Mouse (Mus musculus) bone marrow macrophage, adult 2 months (primary cell): ENCODE results near the gene Aaas. TPM values are rescaled to one million over a fixed set of nuclear protein-coding genes. Genes with fewer than 3 reads are reported as not detected.

ENCODE experiments used
- H3K27ac ChIP-seq: 2 replicates; pipeline ENCODE4 v1.5.1; 2012; ENCODE audit warnings: low read depth, low read length; ENCODE audit not compliant: insufficient read depth
- H3K4me1 ChIP-seq: 2 replicates; pipeline ENCODE4 v1.6.1; 2012; ENCODE audit warnings: low read length; ENCODE audit not compliant: control insufficient read depth, insufficient read depth
- H3K4me3 ChIP-seq: 2 replicates; pipeline ENCODE4 v1.5.1; 2012; ENCODE audit warnings: mild to moderate bottlenecking, low read length, moderate library complexity; ENCODE audit not compliant: insufficient read depth
- CTCF ChIP-seq: IDR thresholded peaks from 2 replicates; pipeline ENCODE4 v1.5.1; 2012; ENCODE audit warnings: low read depth, mild to moderate bottlenecking, low read length, moderate library complexity
- POLR2A ChIP-seq: IDR thresholded peaks from 2 replicates; pipeline ENCODE4 v1.6.1; 2012; ENCODE audit warnings: mild to moderate bottlenecking, low read depth, low read length, borderline replicate concordance
- polyA plus RNA-seq: library from polyadenylated mRNA; stranded (reverse); fragments of >200 nt; gene quantifications from 2 replicates; pipeline ENCODE4 v1.2.4, GENCODE M21; 2012; ENCODE audit not compliant: missing spikeins, insufficient read depth, insufficient read length

Aaas gene
- polyA plus RNA-seq, 1 experiment = 35.7 TPM

DNA sequence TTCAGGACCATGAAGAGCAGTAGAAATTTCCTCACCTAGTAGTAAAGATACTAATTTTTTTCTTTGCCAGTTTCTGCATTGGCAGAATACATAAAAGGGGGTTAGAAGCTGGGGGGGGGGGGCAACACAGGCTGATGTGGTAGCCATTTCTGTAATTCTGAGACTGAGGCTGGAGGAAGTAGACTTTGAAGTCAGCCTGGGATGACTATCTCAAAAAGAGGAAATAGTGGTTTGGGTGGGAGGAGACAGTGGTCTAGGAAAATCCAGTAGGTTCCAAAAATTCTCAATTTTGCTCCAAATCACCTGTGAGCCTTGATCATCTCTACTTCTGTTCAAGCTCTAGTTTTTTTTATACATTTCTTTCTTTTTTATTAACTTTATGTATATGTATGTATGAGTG, 39.1 kb downstream of the Aaas start:
- Histone ChIP-seq H3K27ac (peak overlapping the region; percentile 29), H3K4me1 (peaks cover 34% of the 10 kb centered on the region), H3K4me3 (no peak overlapping the region)
- TF ChIP-seq CTCF (no peak), POLR2A (no peak)

DNA sequence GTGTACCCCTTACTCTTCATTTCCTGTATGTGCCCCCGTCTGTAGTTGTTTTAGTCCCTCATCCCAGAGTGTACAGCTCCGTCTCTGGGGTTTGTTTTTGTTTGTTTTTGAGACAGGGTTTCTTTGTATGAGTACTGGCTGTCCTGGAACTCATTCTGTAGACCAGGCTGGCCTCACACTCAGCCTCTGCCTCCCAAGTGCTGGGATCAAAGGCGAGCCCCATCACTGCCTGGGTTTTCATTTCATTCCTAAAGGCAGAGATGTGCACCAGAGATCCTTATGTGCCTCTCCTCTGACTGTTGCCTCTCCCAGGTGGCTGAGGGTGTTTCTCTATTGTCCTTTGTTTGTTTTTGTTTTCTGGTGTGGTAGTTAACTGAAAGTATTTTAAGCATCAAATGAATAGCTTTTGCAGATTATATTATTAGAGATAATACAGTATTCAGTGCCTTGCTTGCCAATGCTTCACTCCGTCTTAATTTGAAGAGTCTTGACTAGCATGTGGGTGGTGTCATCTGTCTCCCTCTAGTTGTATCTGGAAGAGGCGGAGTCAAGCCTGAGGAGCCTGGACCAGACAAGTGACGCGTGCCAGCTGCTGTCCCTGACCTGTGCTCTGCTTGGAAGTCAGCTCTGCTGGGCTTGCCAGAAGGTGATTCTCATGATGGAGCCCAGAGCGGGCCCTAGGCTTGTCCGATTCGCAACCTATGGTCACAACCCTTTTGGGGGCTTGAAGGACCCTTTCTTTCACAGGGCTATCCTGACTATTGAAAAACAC, 40.3 kb downstream of the Aaas start:
- no peak overlapping the region for H3K4me3 ChIP-seq
- peaks cover 26% of the 10 kb centered on the region for H3K4me1 ChIP-seq
- TF ChIP-seq POLR2A (no peak), CTCF (no peak)
- H3K27ac ChIP-seq = no peak overlapping the region

DNA sequence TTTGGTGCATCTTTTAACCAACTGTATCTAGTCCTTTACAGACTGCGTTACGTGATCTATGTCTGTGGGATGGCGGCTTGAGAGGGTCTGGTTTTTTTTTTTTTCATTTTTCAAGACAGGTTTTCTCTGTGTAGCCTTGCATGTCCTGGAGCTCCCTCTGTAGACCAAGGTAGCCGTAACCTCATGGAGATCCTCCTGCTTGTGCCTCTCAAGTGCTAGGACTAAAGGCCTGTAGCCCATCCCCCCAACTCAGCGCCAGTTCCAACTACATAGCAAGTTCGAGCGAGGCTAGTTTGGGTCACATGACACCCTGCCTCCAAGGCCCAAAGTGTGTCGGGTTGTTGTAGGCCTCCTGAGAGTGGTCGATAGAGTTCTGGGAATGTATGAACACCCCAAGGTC, 41.9 kb downstream of the Aaas start:
- no peak for TF ChIP-seq POLR2A
- TF ChIP-seq CTCF = no peak
- no peak overlapping the region for H3K4me3 ChIP-seq
- no peak overlapping the region for H3K27ac ChIP-seq
- peaks cover 17% of the 10 kb centered on the region for H3K4me1 ChIP-seq

- no peak overlapping the region for H3K4me3 ChIP-seq
- no peak overlapping the region for H3K27ac ChIP-seq
- TF ChIP-seq CTCF = no peak
- no peak for TF ChIP-seq POLR2A
- H3K4me1 ChIP-seq = no peaks in the 10 kb centered on the region; the same call in 1 of the 2 replicates
Observed at GRCm38 (mm10) chr15:102302542-102302941, 48.0 kb downstream of the Aaas start.

GRCm38 (mm10) chr15:102296368-102297006, 54.1 kb downstream of the Aaas start:
- TF ChIP-seq POLR2A (0 out of 2 replicates have a peak, but pooled peaks have one; percentile 61), CTCF (no peak)
- peaks cover 3% of the 10 kb centered on the region for H3K4me1 ChIP-seq
- H3K27ac ChIP-seq = no peak overlapping the region
- H3K4me3 ChIP-seq = peak overlapping the region; percentile 85

DNA sequence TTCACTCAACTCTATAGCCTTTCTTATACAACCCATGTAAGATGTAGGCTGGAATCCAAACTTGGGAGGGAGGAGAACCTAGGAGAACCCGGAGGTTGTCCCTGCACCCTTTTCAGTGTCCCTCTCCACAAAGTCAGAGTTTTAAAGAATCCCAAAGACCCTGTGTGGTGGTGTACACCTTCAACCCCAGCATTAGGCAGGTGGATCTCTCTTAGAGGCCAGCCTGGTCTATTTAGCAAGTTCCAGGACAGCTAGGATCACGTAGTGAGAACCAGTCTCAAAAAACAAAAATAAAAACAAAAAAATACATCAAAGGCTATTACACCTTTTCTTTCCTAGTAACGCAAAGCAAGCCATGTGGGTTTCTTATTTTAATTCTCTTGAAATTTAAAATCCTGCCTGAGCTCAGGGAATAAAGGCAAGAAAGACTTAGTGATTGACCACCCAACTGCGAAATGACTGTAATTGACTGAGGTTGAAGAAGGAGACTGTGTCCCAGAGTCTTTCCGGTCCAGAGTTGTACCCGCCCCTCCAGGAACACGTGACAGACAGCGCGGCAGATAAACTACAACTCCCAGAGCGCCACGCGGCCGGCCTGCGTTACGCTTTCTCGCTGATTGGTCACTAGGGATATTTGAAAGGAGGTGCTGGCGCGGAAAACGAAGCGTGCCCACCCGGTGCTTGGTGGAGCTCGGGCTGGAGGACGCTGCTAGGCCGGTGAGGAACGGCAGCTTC, 54.8 kb downstream of the Aaas start, which contains the start of gene Espl1:
Gene Espl1, plus strand, starts transcription at position 634 of the 735 bp plus-strand sequence.
- Histone ChIP-seq H3K4me1 (peaks cover 3% of the 10 kb centered on the region), H3K27ac (no peak within 1 kb of the TSS), H3K4me3 (peak within 1 kb of the TSS; percentile 85)
- no peak for TF ChIP-seq CTCF
- TF ChIP-seq POLR2A = no peak

Other genes with a start within 250 kb of the Aaas start
- gene Spryd3, start 214.5 kb downstream of the Aaas start, polyA plus RNA-seq = 20.8 and 21.4 TPM in 2 replicates
- not detected in 2 replicates for gene Igfbp6, start 206.4 kb downstream of the Aaas start, polyA plus RNA-seq
- gene Soat2, start 200.2 kb downstream of the Aaas start, polyA plus RNA-seq = 0.50 TPM in 1 of 2 replicates, not detected in the other
- gene Zfp740, start 147.5 kb downstream of the Aaas start, polyA plus RNA-seq = 71.6 and 79.5 TPM in 2 replicates
- gene Csad, start 146.0 kb downstream of the Aaas start, polyA plus RNA-seq = 60.4 and 60.5 TPM in 2 replicates
- gene Itgb7, start 118.8 kb downstream of the Aaas start, polyA plus RNA-seq = 32.3 and 35.8 TPM in 2 replicates
- 29.8 and 30.4 TPM in 2 replicates for gene Rarg, start 93.3 kb downstream of the Aaas start, polyA plus RNA-seq
- not detected in 2 replicates for gene Gm9918, start 80.2 kb downstream of the Aaas start, polyA plus RNA-seq
- 71.6 and 78.4 TPM in 2 replicates for gene Mfsd5, start 71.3 kb downstream of the Aaas start, polyA plus RNA-seq
- gene Espl1, start 54.5 kb downstream of the Aaas start, polyA plus RNA-seq = 15.6 and 17.9 TPM in 2 replicates
- 542 and 550 TPM in 2 replicates for gene Pfdn5, start 24.7 kb downstream of the Aaas start, polyA plus RNA-seq
- gene Myg1, start 19.1 kb downstream of the Aaas start, polyA plus RNA-seq = 41.5 and 46.2 TPM in 2 replicates
- gene Sp7, start 16.4 kb upstream of the Aaas start, polyA plus RNA-seq = 0.25 TPM in 1 of 2 replicates, not detected in the other
- gene Sp1, start 55.4 kb upstream of the Aaas start, polyA plus RNA-seq = 43.8 and 47.0 TPM in 2 replicates
- not detected in 2 replicates for gene Amhr2, start 94.6 kb upstream of the Aaas start, polyA plus RNA-seq
- gene Prr13, start 108.3 kb upstream of the Aaas start, polyA plus RNA-seq = 372 and 379 TPM in 2 replicates
- 724 and 763 TPM in 2 replicates for gene Pcbp2, start 119.8 kb upstream of the Aaas start, polyA plus RNA-seq
- gene Gm10337, start 153.0 kb upstream of the Aaas start, polyA plus RNA-seq = not detected in 2 replicates
- 17.4 and 17.5 TPM in 2 replicates for gene Map3k12, start 166.3 kb upstream of the Aaas start, polyA plus RNA-seq
- gene Tarbp2, start 167.4 kb upstream of the Aaas start, polyA plus RNA-seq = 24.9 and 33.9 TPM in 2 replicates
- gene Npff, start 174.2 kb upstream of the Aaas start, polyA plus RNA-seq = 7.3 and 9.1 TPM in 2 replicates